Mouse (Mus musculus): ENCODE measurements around the gene Nmbr. TPM values are rescaled to one million over a fixed set of nuclear protein-coding genes. Genes with fewer than 3 reads are reported as not detected.

Nmbr gene
- total RNA-seq (2017) = 2.9 TPM in 1 of 3 replicates, not detected in the others

DNA sequence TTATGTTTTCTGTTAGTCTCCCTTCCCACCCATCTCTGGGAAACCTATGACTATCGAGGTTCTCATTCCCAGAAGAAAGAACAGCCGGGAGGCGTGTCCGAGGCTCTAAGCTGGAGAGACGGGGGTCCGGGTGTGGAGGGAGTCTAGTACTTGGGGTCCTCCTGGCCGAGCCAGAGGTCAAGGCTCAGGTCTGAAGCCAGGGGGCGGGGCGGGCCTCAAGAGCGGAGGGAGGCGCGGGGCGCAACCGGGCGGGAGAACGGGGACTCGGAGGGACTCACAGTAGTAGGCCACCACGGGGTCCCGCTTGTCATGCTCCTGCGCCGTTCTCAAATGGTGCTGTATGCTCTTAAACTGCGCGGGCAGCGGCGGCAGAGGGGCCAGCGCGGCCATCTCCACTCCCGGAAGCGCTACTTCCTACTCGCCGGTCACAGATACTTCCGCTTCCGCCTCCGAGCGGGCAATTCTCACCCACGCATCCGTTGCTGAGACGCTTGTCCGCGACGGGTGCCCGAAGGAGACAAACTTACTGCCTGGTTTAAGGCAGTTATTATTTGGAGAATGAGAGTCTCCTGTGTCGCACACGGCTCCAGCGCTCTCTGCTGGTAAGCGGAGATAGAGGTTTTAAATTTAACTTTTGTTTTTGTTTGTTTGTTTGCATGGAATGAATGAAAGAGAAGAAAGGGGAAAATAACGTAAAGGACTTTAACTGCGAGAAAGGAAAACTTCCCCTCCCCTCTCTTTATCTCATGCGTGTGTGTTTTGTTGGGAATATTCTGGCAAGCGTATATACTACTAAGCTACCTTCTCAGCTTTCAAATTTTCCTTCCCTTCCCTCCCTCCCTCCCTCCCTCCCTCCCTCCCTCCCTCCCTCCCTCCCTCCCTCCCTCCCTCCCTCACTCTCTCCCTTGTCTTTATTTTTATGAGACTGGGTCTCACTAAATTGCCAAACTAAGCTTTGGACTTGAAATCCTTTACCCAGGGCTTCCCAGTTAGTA lies at the start of gene Nmbr, which contains the start of gene Vta1:
Gene Nmbr, plus strand, starts transcription at position 520 of the 995 bp plus-strand sequence.
Gene Vta1, minus strand, starts transcription at position 489 of the 995 bp plus-strand sequence.
- ATAC-seq (replicated peaks; ENCODE audit: insufficient number of reproducible peaks, low FRiP score, low TSS enrichment, poor library complexity, severe bottlenecking) = peak; percentile 99

- ATAC-seq (replicated peaks; ENCODE audit: insufficient number of reproducible peaks, low FRiP score, low TSS enrichment, poor library complexity, severe bottlenecking) = no peak
Measured at GRCm38 (mm10) chr10:14660875-14661274, 44.5 kb upstream of the Nmbr start.

GRCm38 (mm10) chr10:14666147-14666546 lies 39.2 kb upstream of the Nmbr start:
- ATAC-seq (replicated peaks; ENCODE audit: insufficient number of reproducible peaks, low FRiP score, low TSS enrichment, poor library complexity, severe bottlenecking) = no peak

GRCm38 (mm10) chr10:14685663-14686062 lies 19.7 kb upstream of the Nmbr start:
- no peak for ATAC-seq (replicated peaks; ENCODE audit: insufficient number of reproducible peaks, low FRiP score, low TSS enrichment, poor library complexity, severe bottlenecking)

DNA sequence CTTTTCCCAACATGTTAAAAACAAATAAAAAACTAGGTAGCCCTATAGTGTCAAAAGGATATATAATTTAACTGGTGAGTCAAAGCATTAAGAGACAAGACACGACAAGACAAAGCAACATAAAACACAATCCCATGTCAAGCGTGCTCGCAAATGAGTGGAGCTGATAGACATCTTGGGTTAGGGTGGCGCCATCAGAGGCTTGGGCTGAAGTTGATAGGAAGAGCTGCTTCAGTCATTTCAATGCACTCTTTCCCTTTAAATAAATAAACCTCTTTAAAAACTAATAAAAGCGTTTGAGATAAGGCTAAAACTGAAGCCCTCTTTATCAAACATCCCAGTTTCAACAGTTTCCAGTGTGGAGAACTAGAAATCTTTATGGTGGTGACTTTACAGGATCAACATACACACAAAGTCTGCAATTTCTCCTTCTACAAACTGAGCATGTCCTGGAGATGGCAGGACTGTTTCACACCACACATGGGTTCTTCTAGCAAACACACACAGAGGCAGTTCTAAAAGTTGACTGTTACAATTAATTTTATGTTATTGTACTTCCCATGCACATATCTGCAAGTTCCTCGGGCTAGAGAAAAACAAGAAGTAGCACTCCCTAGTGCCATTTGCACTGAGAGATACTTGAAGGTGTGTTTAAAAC lies 16.5 kb upstream of the Nmbr start:
- ATAC-seq (replicated peaks; ENCODE audit: insufficient number of reproducible peaks, low FRiP score, low TSS enrichment, poor library complexity, severe bottlenecking) = no peak

GRCm38 (mm10) chr10:14690349-14690748 lies 15.0 kb upstream of the Nmbr start:
- ATAC-seq (replicated peaks; ENCODE audit: insufficient number of reproducible peaks, low FRiP score, low TSS enrichment, poor library complexity, severe bottlenecking) = no peak

- no peak for ATAC-seq (replicated peaks; ENCODE audit: insufficient number of reproducible peaks, low FRiP score, low TSS enrichment, poor library complexity, severe bottlenecking)
Measured at GRCm38 (mm10) chr10:14703239-14703638, 2.2 kb upstream of the Nmbr start.

GRCm38 (mm10) chr10:14703830-14704420 lies 1.5 kb upstream of the Nmbr start:
- ATAC-seq (replicated peaks; ENCODE audit: insufficient number of reproducible peaks, low FRiP score, low TSS enrichment, poor library complexity, severe bottlenecking) = no peak

- ATAC-seq (replicated peaks; ENCODE audit: insufficient number of reproducible peaks, low FRiP score, low TSS enrichment, poor library complexity, severe bottlenecking) = no peak
Measured at GRCm38 (mm10) chr10:14718114-14718513, 12.7 kb downstream of the Nmbr start, which contains the start of gene Gje1. TSS of gene Gje1 (minus strand) at chr10:14718214.

GRCm38 (mm10) chr10:14725671-14726070 lies 20.3 kb downstream of the Nmbr start:
- no peak for ATAC-seq (replicated peaks; ENCODE audit: insufficient number of reproducible peaks, low FRiP score, low TSS enrichment, poor library complexity, severe bottlenecking)

- no peak for ATAC-seq (replicated peaks; ENCODE audit: insufficient number of reproducible peaks, low FRiP score, low TSS enrichment, poor library complexity, severe bottlenecking)
Measured at GRCm38 (mm10) chr10:14734285-14734684, 28.9 kb downstream of the Nmbr start.

DNA sequence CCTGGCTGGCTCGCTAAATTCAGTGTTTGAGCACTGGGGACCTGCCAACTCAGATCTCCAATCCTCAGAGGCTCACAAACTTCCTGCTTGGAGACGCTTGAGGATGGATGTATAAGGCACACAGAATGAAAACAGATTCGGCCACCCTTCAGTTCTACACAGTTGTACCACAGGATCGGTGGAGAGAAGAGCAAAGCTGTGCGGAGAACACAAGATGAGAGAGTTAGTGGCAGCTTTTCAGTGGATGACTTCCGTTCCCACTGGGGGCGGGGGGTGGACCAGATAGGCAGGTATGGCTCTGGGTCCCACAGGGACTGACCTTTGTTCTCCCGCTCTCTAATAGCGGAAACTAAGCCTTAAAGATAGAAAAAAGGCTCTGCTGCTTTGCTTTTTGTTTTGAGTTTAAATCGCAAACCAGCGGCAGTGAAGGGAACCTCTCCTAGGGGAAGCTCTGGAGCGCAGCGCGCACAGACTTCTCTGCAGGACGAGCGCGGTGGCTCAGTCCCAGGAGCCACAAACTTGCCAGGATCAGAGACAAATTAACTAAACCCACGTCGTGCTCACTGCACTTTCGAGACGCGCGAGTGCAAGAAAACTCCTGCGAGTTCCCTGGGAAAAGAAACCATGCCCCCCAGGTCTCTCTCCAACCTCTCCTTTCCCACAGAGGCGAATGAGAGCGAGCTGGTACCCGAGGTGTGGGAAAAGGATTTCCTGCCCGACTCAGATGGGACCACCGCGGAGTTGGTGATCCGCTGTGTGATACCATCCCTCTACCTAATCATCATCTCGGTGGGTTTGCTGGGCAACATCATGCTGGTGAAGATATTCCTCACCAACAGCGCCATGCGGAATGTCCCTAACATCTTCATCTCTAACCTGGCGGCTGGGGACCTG lies 54.5 kb downstream of the Nmbr start:
- ATAC-seq (replicated peaks; ENCODE audit: insufficient number of reproducible peaks, low FRiP score, low TSS enrichment, poor library complexity, severe bottlenecking) = no peak

DNA sequence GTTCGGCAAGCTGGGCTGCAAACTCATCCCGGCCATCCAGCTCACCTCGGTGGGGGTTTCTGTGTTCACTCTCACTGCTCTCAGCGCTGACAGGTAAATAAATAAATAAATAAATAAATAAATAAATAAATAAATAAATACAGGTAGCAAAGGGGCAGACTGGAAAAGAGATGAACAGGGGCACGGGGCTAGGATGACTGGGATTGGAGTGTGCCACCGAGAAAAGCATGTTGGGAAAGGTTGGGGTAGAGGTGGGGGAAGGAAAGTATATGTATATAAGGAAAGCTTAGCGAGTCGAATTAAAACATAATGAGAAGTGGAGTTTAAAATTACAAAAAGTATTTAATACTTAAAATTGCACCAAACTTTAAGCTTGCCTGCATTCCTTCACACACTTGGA lies 55.2 kb downstream of the Nmbr start:
- no peak for ATAC-seq (replicated peaks; ENCODE audit: insufficient number of reproducible peaks, low FRiP score, low TSS enrichment, poor library complexity, severe bottlenecking)

DNA sequence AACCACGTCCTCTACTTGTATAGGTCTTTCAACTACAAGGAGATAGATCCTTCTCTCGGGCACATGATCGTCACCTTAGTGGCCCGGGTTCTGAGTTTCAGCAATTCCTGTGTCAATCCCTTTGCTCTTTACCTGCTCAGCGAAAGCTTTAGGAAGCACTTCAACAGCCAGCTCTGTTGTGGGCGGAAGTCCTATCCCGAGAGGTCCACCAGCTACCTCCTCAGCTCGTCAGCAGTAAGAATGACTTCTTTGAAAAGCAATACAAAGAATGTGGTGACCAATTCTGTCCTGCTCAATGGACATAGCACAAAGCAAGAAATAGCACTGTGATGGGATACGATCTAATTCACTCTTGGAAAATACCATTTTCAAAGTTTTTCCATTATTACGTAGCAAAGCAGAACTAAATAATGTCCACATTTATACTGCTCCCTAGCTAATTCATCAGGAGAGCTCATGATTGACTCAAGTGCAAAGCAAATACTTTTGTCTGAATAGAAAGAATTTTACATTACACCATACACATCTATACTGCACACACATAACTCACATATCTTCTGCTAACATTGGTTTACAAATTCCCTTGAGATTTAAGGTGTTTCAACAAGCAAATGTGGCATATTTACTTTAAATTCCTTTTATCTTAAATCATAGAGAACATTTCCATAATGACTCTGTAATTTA lies 65.0 kb downstream of the Nmbr start:
- ATAC-seq (replicated peaks; ENCODE audit: insufficient number of reproducible peaks, low FRiP score, low TSS enrichment, poor library complexity, severe bottlenecking) = no peak

DNA sequence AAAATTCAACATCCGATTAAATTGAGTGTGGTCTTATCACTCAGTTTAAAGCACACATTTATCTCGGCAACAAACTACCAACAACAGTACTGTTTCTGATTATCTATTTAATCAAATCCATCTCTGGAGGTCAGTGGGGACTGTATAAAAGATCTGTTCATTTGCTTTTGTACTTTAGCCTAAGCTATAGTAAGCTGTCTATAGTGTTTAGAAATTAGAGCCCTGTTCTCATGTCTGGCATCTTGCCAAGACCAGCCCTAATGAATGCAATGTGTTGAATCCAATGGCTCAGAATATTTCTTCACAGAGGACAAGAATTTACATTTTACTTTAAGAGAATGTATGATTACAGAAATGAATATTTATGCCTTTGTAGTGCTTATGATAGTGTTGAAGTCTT lies 69.1 kb downstream of the Nmbr start:
- no peak for ATAC-seq (replicated peaks; ENCODE audit: insufficient number of reproducible peaks, low FRiP score, low TSS enrichment, poor library complexity, severe bottlenecking)

DNA sequence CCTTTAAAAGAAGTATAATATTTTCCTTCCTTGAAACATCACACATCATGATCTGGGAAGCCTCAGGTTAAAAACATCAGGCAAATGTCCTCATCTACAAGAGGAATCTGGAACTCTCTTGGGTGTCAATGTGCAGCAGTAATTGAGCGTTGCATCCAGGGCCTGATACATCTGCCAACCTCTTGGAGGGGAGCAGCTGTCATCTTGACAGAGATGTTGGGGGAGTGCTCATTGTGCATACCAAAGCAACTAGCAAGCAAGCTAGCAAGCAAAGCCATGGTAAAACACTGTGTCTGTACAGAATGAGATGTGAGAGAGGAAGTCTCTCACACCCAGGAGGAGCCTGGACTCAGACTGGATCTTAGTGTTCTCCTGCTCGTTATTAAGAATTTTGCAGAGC lies 84.6 kb downstream of the Nmbr start:
- ATAC-seq (replicated peaks; ENCODE audit: insufficient number of reproducible peaks, low FRiP score, low TSS enrichment, poor library complexity, severe bottlenecking) = no peak

DNA sequence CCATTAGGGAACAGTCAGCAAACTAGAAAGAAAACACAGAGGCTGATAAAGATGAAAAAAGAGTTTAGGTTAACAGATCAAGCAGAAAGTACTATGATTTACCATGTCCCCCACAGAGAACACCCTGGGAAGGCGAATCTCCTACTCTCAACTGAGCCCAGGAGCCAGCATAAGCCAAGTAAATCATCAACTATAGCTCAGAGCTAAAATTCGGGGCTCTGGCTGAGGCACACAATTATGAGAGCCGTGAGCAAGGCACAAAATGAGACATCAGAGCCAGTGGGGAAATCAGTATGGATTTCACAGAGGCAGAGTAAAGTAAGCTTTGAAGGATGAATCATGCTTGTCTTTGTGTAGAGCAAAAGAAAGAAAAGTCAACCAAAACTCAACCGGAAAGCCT lies 111.6 kb downstream of the Nmbr start:
- no peak for ATAC-seq (replicated peaks; ENCODE audit: insufficient number of reproducible peaks, low FRiP score, low TSS enrichment, poor library complexity, severe bottlenecking)
